Mouse (Mus musculus) C2C12 (cell line): ENCODE measurements around the gene Muc1. TPM values are rescaled to one million over a fixed set of nuclear protein-coding genes. Genes with fewer than 3 reads are reported as not detected.
A peak's percentile ranks its signal among the peaks of the same experiment; 100 is the strongest.

Source experiments
- H3K27me3 ChIP-seq: one replicate; pipeline ENCODE4 v1.6.1; 2011; ENCODE audit not compliant: control insufficient read depth, insufficient read depth, insufficient read length
- H3K36me3 ChIP-seq: one replicate; pipeline ENCODE4 v1.6.1; 2011; ENCODE audit not compliant: control insufficient read depth, insufficient read depth
- H3K4me3 ChIP-seq: one replicate; pipeline ENCODE4 v1.5.1; 2011; ENCODE audit warnings: mild to moderate bottlenecking, control low read depth; ENCODE audit not compliant: poor library complexity, insufficient read depth, severe bottlenecking
- H3K79me2 ChIP-seq: one replicate; pipeline ENCODE4 v1.6.1; 2011; ENCODE audit not compliant: control insufficient read depth, insufficient read depth
- H3K79me3 ChIP-seq: one replicate; pipeline ENCODE4 v1.6.1; 2011; ENCODE audit warnings: low read depth, control low read depth
- H3ac ChIP-seq: one replicate; pipeline ENCODE3; 2011; ENCODE audit warnings: low read depth; ENCODE audit not compliant: control insufficient read depth, insufficient read length
- CEBPB ChIP-seq: IDR thresholded peaks from one replicate; pipeline ENCODE4 v1.6.1; 2011; ENCODE audit warnings: low read depth, mild to moderate bottlenecking, control low read depth, moderate library complexity
- CTCF ChIP-seq: IDR thresholded peaks from one replicate; pipeline ENCODE4 v1.5.1; 2011; ENCODE audit not compliant: control insufficient read depth, insufficient read depth, insufficient read length
- FOSL1 ChIP-seq: IDR thresholded peaks from one replicate; pipeline ENCODE4 v1.8.0; 2011; ENCODE audit warnings: mild to moderate bottlenecking, low read length; ENCODE audit not compliant: poor library complexity, insufficient read depth, severe bottlenecking
- MAX ChIP-seq: IDR thresholded peaks from one replicate; pipeline ENCODE4 v1.6.1; 2011; ENCODE audit warnings: mild to moderate bottlenecking, control low read depth
- MYOD1 ChIP-seq: IDR thresholded peaks from one replicate; pipeline ENCODE4 v1.6.1; 2011; ENCODE audit warnings: low read depth; ENCODE audit not compliant: control insufficient read depth, insufficient read length
- MYOG ChIP-seq: IDR thresholded peaks from one replicate; pipeline ENCODE4 v1.6.1; 2011; ENCODE audit not compliant: control insufficient read depth, insufficient read length; ENCODE audit errors: extremely low read depth
- USF1 ChIP-seq: IDR thresholded peaks from one replicate; pipeline ENCODE4 v1.6.1; 2011; ENCODE audit warnings: low read depth, mild to moderate bottlenecking, control low read depth, moderate library complexity
- polyA plus RNA-seq: library from polyadenylated mRNA; unstranded; fragments of >200 nt; fragmentation: generic; extraction: Trizol; gene quantifications from one replicate; pipeline ENCODE4 v1.2.1, GENCODE M21; 2012; ENCODE audit warnings: missing spikeins

Gene Muc1
- polyA plus RNA-seq, 1 experiment = 0.20 TPM

GRCm38 (mm10) chr3:89259076-89259475 lies 30.2 kb downstream of the Muc1 start, which contains the start of gene Dpm3:
Gene Dpm3 (plus strand): TSS chr3:89259358.
- TF ChIP-seq MYOD1 = no peak
- no peak for TF ChIP-seq FOSL1
- TF ChIP-seq MYOG = no peak
- TF ChIP-seq CEBPB = no peak
- no peak for TF ChIP-seq MAX
- TF ChIP-seq USF1 = no peak
- no peak for TF ChIP-seq CTCF

GRCm38 (mm10) chr3:89260211-89260610 lies 31.4 kb downstream of the Muc1 start:
- Histone ChIP-seq H3K79me3 (no peaks in the 10 kb centered on the region), H3K27me3 (no peaks in the 10 kb centered on the region), H3K79me2 (no peaks in the 10 kb centered on the region), H3K4me3 (no peak overlapping the region), H3K36me3 (no peaks in the 10 kb centered on the region), H3ac (no peak overlapping the region)
- TF ChIP-seq CTCF = no peak
- no peak for TF ChIP-seq CEBPB
- TF ChIP-seq MAX = no peak
- TF ChIP-seq FOSL1 = no peak
- TF ChIP-seq MYOG = no peak
- TF ChIP-seq USF1 = no peak
- TF ChIP-seq MYOD1 = no peak

More at GRCm38 (mm10) chr3:89259076-89259475, 30.2 kb downstream of the Muc1 start, which contains the start of gene Dpm3:
- no peaks in the 10 kb centered on the region for H3K79me3 ChIP-seq
- H3K79me2 ChIP-seq = no peaks in the 10 kb centered on the region
- no peaks in the 10 kb centered on the region for H3K36me3 ChIP-seq
- H3K4me3 ChIP-seq = no peak within 1 kb of the TSS
- no peak within 1 kb of the TSS for H3ac ChIP-seq
- H3K27me3 ChIP-seq = no peaks in the 10 kb centered on the region

- Histone ChIP-seq H3K27me3 (no peaks in the 10 kb centered on the region), H3ac (no peak overlapping the region), H3K79me2 (peaks cover 11% of the 10 kb centered on the region), H3K79me3 (peaks cover 6% of the 10 kb centered on the region), H3K4me3 (no peak overlapping the region), H3K36me3 (no peaks in the 10 kb centered on the region)
- no peak for TF ChIP-seq MYOD1
- TF ChIP-seq USF1 = no peak
- no peak for TF ChIP-seq MYOG
- TF ChIP-seq CEBPB = no peak
- no peak for TF ChIP-seq MAX
- TF ChIP-seq CTCF = no peak
- TF ChIP-seq FOSL1 = no peak
These were observed 33.6 kb downstream of the Muc1 start for GRCm38 (mm10) chr3:89262417-89262816.

GRCm38 (mm10) chr3:89266439-89266893 lies 37.6 kb downstream of the Muc1 start:
- peak overlapping the region; percentile 79 for H3ac ChIP-seq
- no peak for TF ChIP-seq MYOD1
- H3K36me3 ChIP-seq = peaks cover 7% of the 10 kb centered on the region
- no peaks in the 10 kb centered on the region for H3K27me3 ChIP-seq
- H3K79me3 ChIP-seq = peaks cover 8% of the 10 kb centered on the region
- peak overlapping the region; percentile 62 for H3K4me3 ChIP-seq
- peaks cover 36% of the 10 kb centered on the region for H3K79me2 ChIP-seq

- Histone ChIP-seq H3K36me3 (peaks cover 20% of the 10 kb centered on the region), H3K79me3 (peaks cover 8% of the 10 kb centered on the region), H3ac (no peak overlapping the region), H3K79me2 (peaks cover 36% of the 10 kb centered on the region), H3K27me3 (no peaks in the 10 kb centered on the region), H3K4me3 (no peak overlapping the region)
- no peak for TF ChIP-seq MYOD1
- no peak for TF ChIP-seq CTCF
- no peak for TF ChIP-seq CEBPB
- no peak for TF ChIP-seq FOSL1
- no peak for TF ChIP-seq MAX
- TF ChIP-seq MYOG = no peak
- no peak for TF ChIP-seq USF1
These were observed 40.1 kb downstream of the Muc1 start for GRCm38 (mm10) chr3:89268916-89269315.

- peak within 1 kb of the TSS; percentile 83 for H3ac ChIP-seq
- H3K79me2 ChIP-seq = peaks cover 36% of the 10 kb centered on the region
- TF ChIP-seq MAX (peak; percentile 82), USF1 (no peak), CTCF (peak; percentile 52), MYOD1 (no peak), MYOG (no peak)
- no peaks in the 10 kb centered on the region for H3K27me3 ChIP-seq
- H3K4me3 ChIP-seq = peak within 1 kb of the TSS; percentile 41
- H3K36me3 ChIP-seq = peaks cover 25% of the 10 kb centered on the region
- peaks cover 8% of the 10 kb centered on the region for H3K79me3 ChIP-seq
These were observed 41.3 kb downstream of the Muc1 start, which contains the start of gene Slc50a1 for GRCm38 (mm10) chr3:89270051-89270755. Gene Slc50a1 (minus strand): TSS chr3:89270570.
